In genomic region chr6:88194053-88194977, GRCm38 (mm10) we compare ENCODE assay signal across 8 mouse cellular contexts. TPM values are rescaled to one million over a fixed set of nuclear protein-coding genes. Genes with fewer than 3 reads are reported as not detected.
DNase-seq lines count a peak whose midpoint lies in the region; ATAC-seq lines count a peak whose summit lies in the region.
"Had no signal": no experiment of that assay in that cellular context is flagged by ENCODE, and none has a peak within 500 bp of the region (broad histone marks: within the 10 kb centered on the region; RNA-seq: fewer than 3 reads in every experiment).

No protein-coding gene starts in this region.

- H3K9me3 ChIP-seq in forebrain, embryonic 12.5 days, result no peaks in the 10 kb centered on the region
- no peaks in the 10 kb centered on the region for H3K9me3 ChIP-seq in neural tube, embryonic 14.5 days (ENCODE audit: control insufficient read depth, low read length)

- H3K36me3 ChIP-seq in forebrain, embryonic 12.5 days (replicated peaks), result no peaks in the 10 kb centered on the region
- H3K36me3 ChIP-seq in neural tube, embryonic 14.5 days (ENCODE audit: control insufficient read depth, insufficient read depth, low read length), result no peaks in the 10 kb centered on the region

- under 1% methylated on average over 58 of the region's 58 CpGs for WGBS in forebrain, embryonic 12.5 days
- WGBS in neural tube, embryonic 14.5 days, result 1% methylated on average over 58 of the region's 58 CpGs

- DNase-seq in thymus, postnatal 14 days, result peak; percentile 32
- DNase-seq in thymus, adult 18-20 months, result no peak
- DNase-seq in kidney, postnatal 10 days, result peak; percentile 52
- no peak for DNase-seq in gastrocnemius, adult 18-20 months (ENCODE audit: low spot score)
- DNase-seq in ovary, postnatal 36 days (ENCODE audit: low spot score), result no peak

- H3K4me2 ChIP-seq in forebrain, embryonic 12.5 days, result peak overlapping the region; percentile 54
- peak overlapping the region; percentile 35 for H3K4me2 ChIP-seq in neural tube, embryonic 14.5 days (ENCODE audit: low read depth, low read length)

- peaks cover 55% of the 10 kb centered on the region for H3K4me1 ChIP-seq in forebrain, embryonic 12.5 days
- peaks cover 22% of the 10 kb centered on the region for H3K4me1 ChIP-seq in neural tube, embryonic 14.5 days (ENCODE audit: control insufficient read depth, insufficient read depth, low read length)

- H3K4me3 ChIP-seq in forebrain, embryonic 12.5 days (replicated peaks), result peak overlapping the region; percentile 37
- H3K4me3 ChIP-seq in neural tube, embryonic 14.5 days (ENCODE audit: low read depth, low read length), result peak overlapping the region; percentile 20; the same call in 1 of the 2 replicates

- H3K27ac ChIP-seq in forebrain, embryonic 12.5 days, result 0 out of 2 replicates have a peak overlapping the region, but pooled peaks have one; percentile 25
- H3K27ac ChIP-seq in neural tube, embryonic 14.5 days (ENCODE audit: low read depth, low read length), result no peak overlapping the region

- H3K9ac ChIP-seq in forebrain, embryonic 12.5 days, result peak overlapping the region; percentile 48
- H3K9ac ChIP-seq in neural tube, embryonic 14.5 days (replicated peaks; ENCODE audit: low read depth, low read length), result 0 out of 2 replicates have a peak overlapping the region, but pooled peaks have one; percentile 21

- no peak for ATAC-seq in forebrain, embryonic 12.5 days (ENCODE audit: low FRiP score)
- no peak for ATAC-seq in neural tube, embryonic 14.5 days (ENCODE audit: low read depth)

- peaks cover 100% of the 10 kb centered on the region for H3K27me3 ChIP-seq in forebrain, embryonic 12.5 days
- peaks cover 73% of the 10 kb centered on the region for H3K27me3 ChIP-seq in neural tube, embryonic 14.5 days (ENCODE audit: control insufficient read depth, insufficient read depth, low read length)

RNA-seq across cellular contexts. Expression of gene Gata2, which starts 0.6 kb away (rescaled TPM):
- polyA plus RNA-seq in forebrain, embryonic 12.5 days (2016; fragmentation: Nextera tagmentation; extraction: Ambion mirVana), result 9.4 and 14.6 TPM in 2 replicates
- 5.4 and 7.6 TPM in 2 replicates for polyA plus RNA-seq in neural tube, embryonic 14.5 days (2014; fragmentation: Nextera tagmentation; extraction: Ambion mirVana)
- total RNA-seq in gastrocnemius, adult 18-20 months (2021), result 1 to 10 TPM; 5.7 to 6.6 TPM

RNA-seq across cellular contexts. Expression of gene Dnajb8, which starts 27.8 kb away (rescaled TPM):
- polyA plus RNA-seq in forebrain, embryonic 12.5 days (2016; fragmentation: Nextera tagmentation; extraction: Ambion mirVana), result not detected in 2 replicates
- polyA plus RNA-seq in neural tube, embryonic 14.5 days (2014; fragmentation: Nextera tagmentation; extraction: Ambion mirVana), result not detected in 2 replicates
- total RNA-seq in gastrocnemius, adult 18-20 months (2021), result not detected
- polyA plus RNA-seq: cortical plate, adult 2 months had no signal

Comparison
In these comparisons a context has a peak if more than half of its experiments do, and no peak if none do; other contexts are left out.
1. DNase-seq: peak in thymus, postnatal 14 days (single experiment) and kidney, postnatal 10 days (single experiment); none in thymus, adult 18-20 months (0 of 2), gastrocnemius, adult 18-20 months (single experiment) and ovary, postnatal 36 days (single experiment).